Mouse (Mus musculus) liver, embryonic 13.5 days (tissue): Measurements from ENCODE around the gene Pam16. TPM values are rescaled to one million over a fixed set of nuclear protein-coding genes. Genes with fewer than 3 reads are reported as not detected.

ENCODE experiments used
- ATAC-seq: fragments of 200-750 bp; cut with Nextera tagmentation; 2 replicates; pipeline ENCODE4 v1.8.0; 2017; ENCODE audit warnings: low read depth, mild to moderate bottlenecking, moderate number of reproducible peaks, moderate library complexity
- DNase-seq: peaks from one replicate; pipeline ENCODE4 v3.0.0; 2022
- H3K27ac ChIP-seq: fragments of 300-500 bp; sonication (generic); 2 replicates; pipeline ENCODE4 v1.5.1; 2015; ENCODE audit warnings: moderate library complexity, mild to moderate bottlenecking, inconsistent platforms
- H3K27me3 ChIP-seq: fragments of 300-500 bp; sonication (generic); 2 replicates; pipeline ENCODE4 v1.6.1; 2015; ENCODE audit warnings: mild to moderate bottlenecking, inconsistent platforms
- H3K36me3 ChIP-seq: fragments of 300-500 bp; sonication (generic); 2 replicates; pipeline ENCODE4 v1.6.1; 2015; ENCODE audit warnings: mild to moderate bottlenecking, inconsistent platforms
- H3K4me1 ChIP-seq: fragments of 300-500 bp; sonication (generic); replicated peaks from 2 replicates; pipeline ENCODE4 v1.6.1; 2015; ENCODE audit warnings: inconsistent platforms
- H3K4me2 ChIP-seq: fragments of 300-500 bp; sonication (generic); 2 replicates; pipeline ENCODE4 v1.6.1; 2015; ENCODE audit warnings: inconsistent platforms, mild to moderate bottlenecking, moderate library complexity
- H3K4me3 ChIP-seq: fragments of 300-500 bp; sonication (generic); replicated peaks from 2 replicates; pipeline ENCODE4 v1.5.1; 2015; ENCODE audit warnings: mild to moderate bottlenecking, inconsistent platforms
- H3K9ac ChIP-seq: fragments of 300-500 bp; sonication (generic); 2 replicates; pipeline ENCODE4 v1.6.1; 2015; ENCODE audit warnings: mild to moderate bottlenecking, inconsistent platforms
- H3K9me3 ChIP-seq: fragments of 300-500 bp; sonication (generic); replicated peaks from 2 replicates; pipeline ENCODE4 v1.6.1; 2016; ENCODE audit warnings: inconsistent platforms
- WGBS: fragments of 180-500 bp; shearing (Covaris S2); methylation state at CpG from one replicate; pipeline ENCODE4 v1.1.7; 2015; ENCODE audit not compliant: insufficient replicate concordance; 5-methylcytosine and 5-hydroxymethylcytosine counted together
- polyA plus RNA-seq: library from polyadenylated mRNA; unstranded; fragments of >200 nt; fragmentation: Nextera tagmentation; extraction: Ambion mirVana; gene quantifications from 2 replicates; pipeline ENCODE4 v1.2.1, GENCODE M21; 2015

The Pam16 gene
- polyA plus RNA-seq, 1 experiment from 2014 or later, result 74.1 TPM

- Histone ChIP-seq H3K9ac (no peak overlapping the region), H3K27ac (no peak overlapping the region), H3K36me3 (peaks cover 27% of the 10 kb centered on the region), H3K4me1 (peaks cover 31% of the 10 kb centered on the region), H3K4me2 (no peak overlapping the region), H3K4me3 (no peak overlapping the region), H3K27me3 (no peaks in the 10 kb centered on the region), H3K9me3 (no peaks in the 10 kb centered on the region)
- no peak for DNase-seq
- WGBS, result 77% methylated on average over 4 of the region's 4 CpGs
- ATAC-seq, result no peak
These were observed 21.1 kb upstream of the Pam16 start for GRCm38 (mm10) chr16:4645867-4646266.

GRCm38 (mm10) chr16:4643670-4644419 lies 19.1 kb upstream of the Pam16 start:
- no peak overlapping the region for H3K4me3 ChIP-seq
- DNase-seq (no peak), ATAC-seq (no peak)
- no peaks in the 10 kb centered on the region for H3K9me3 ChIP-seq
- no peak overlapping the region for H3K4me2 ChIP-seq
- no peak overlapping the region; the same call in 1 of the 2 replicates for H3K27ac ChIP-seq
- peaks cover 50% of the 10 kb centered on the region for H3K4me1 ChIP-seq
- 74% methylated on average over 11 of the region's 11 CpGs for WGBS
- no peak overlapping the region for H3K9ac ChIP-seq
- no peaks in the 10 kb centered on the region for H3K27me3 ChIP-seq
- H3K36me3 ChIP-seq, result peaks cover 13% of the 10 kb centered on the region; the same call in 1 of the 2 replicates

GRCm38 (mm10) chr16:4642937-4643336 lies 18.1 kb upstream of the Pam16 start:
- no peak for DNase-seq
- Histone ChIP-seq H3K4me1 (peaks cover 51% of the 10 kb centered on the region), H3K9ac (0 out of 2 replicates have a peak overlapping the region, but pooled peaks have one; percentile 7), H3K27ac (peak overlapping the region; percentile 29; the same call in 1 of the 2 replicates), H3K4me2 (0 out of 2 replicates have a peak overlapping the region, but pooled peaks have one; percentile 95), H3K4me3 (no peak overlapping the region), H3K9me3 (no peaks in the 10 kb centered on the region), H3K27me3 (no peaks in the 10 kb centered on the region), H3K36me3 (peaks cover 6% of the 10 kb centered on the region; the same call in 1 of the 2 replicates)
- WGBS, result 89% methylated on average over 6 of the region's 6 CpGs
- no peak for ATAC-seq

GRCm38 (mm10) chr16:4642190-4642589 lies 17.4 kb upstream of the Pam16 start:
- no peaks in the 10 kb centered on the region for H3K9me3 ChIP-seq
- peak overlapping the region; percentile 95 for H3K4me2 ChIP-seq
- no peak for DNase-seq

GRCm38 (mm10) chr16:4641119-4641838 lies 16.5 kb upstream of the Pam16 start:
- H3K9me3 ChIP-seq, result no peaks in the 10 kb centered on the region
- no peaks in the 10 kb centered on the region for H3K27me3 ChIP-seq
- peaks cover 57% of the 10 kb centered on the region for H3K4me1 ChIP-seq

More at GRCm38 (mm10) chr16:4642190-4642589, 17.4 kb upstream of the Pam16 start:
- 62% methylated on average over 13 of the region's 13 CpGs for WGBS
- no peak; the same call in 1 of the 2 replicates for ATAC-seq
- Histone ChIP-seq H3K4me3 (no peak overlapping the region), H3K9ac (no peak overlapping the region), H3K27ac (peak overlapping the region; percentile 76; the same call in 1 of the 2 replicates), H3K27me3 (no peaks in the 10 kb centered on the region), H3K4me1 (peaks cover 53% of the 10 kb centered on the region), H3K36me3 (peaks cover 10% of the 10 kb centered on the region; the same call in 1 of the 2 replicates)

GRCm38 (mm10) chr16:4640267-4641005 lies 15.6 kb upstream of the Pam16 start:
- Histone ChIP-seq H3K4me2 (peak overlapping the region; percentile 95), H3K27ac (peak overlapping the region; percentile 76), H3K27me3 (no peaks in the 10 kb centered on the region), H3K36me3 (peaks cover 11% of the 10 kb centered on the region; the same call in 1 of the 2 replicates), H3K9ac (peak overlapping the region; percentile 76), H3K4me1 (peaks cover 61% of the 10 kb centered on the region), H3K9me3 (no peaks in the 10 kb centered on the region), H3K4me3 (peak overlapping the region; percentile 66)
- DNase-seq (no peak), ATAC-seq (peak; percentile 19)
- WGBS, result 11% methylated on average over 17 of the region's 17 CpGs

More at GRCm38 (mm10) chr16:4641119-4641838, 16.5 kb upstream of the Pam16 start:
- Histone ChIP-seq H3K4me3 (peak overlapping the region; percentile 66), H3K9ac (no peak overlapping the region), H3K4me2 (peak overlapping the region; percentile 95), H3K36me3 (peaks cover 11% of the 10 kb centered on the region; the same call in 1 of the 2 replicates), H3K27ac (peak overlapping the region; percentile 76)
- no peak for DNase-seq
- 54% methylated on average over 3 of the region's 3 CpGs for WGBS
- ATAC-seq, result 0 out of 2 replicates have a peak, but pooled peaks have one; percentile 5

GRCm38 (mm10) chr16:4639831-4640237 lies 15.0 kb upstream of the Pam16 start, which contains the start of the genes Vasn and Dnaja3:
Vasn (plus strand) TSS chr16:4639941.
Dnaja3 (plus strand) TSS chr16:4639989.
- Histone ChIP-seq H3K9me3 (no peaks in the 10 kb centered on the region), H3K9ac (peak within 1 kb of the TSS; percentile 76), H3K4me2 (peak within 1 kb of the TSS; percentile 95), H3K36me3 (peaks cover 11% of the 10 kb centered on the region; the same call in 1 of the 2 replicates), H3K4me3 (peak within 1 kb of the TSS; percentile 66), H3K4me1 (peaks cover 61% of the 10 kb centered on the region), H3K27me3 (no peaks in the 10 kb centered on the region), H3K27ac (peak within 1 kb of the TSS; percentile 76)
- DNase-seq, result peak; percentile 88
- peak; percentile 94 for ATAC-seq
- WGBS, result 2% methylated on average over 22 of the region's 22 CpGs

GRCm38 (mm10) chr16:4638891-4639390 lies 14.2 kb upstream of the Pam16 start:
- WGBS, result 63% methylated on average over 3 of the region's 3 CpGs
- Histone ChIP-seq H3K9ac (no peak overlapping the region), H3K4me1 (peaks cover 61% of the 10 kb centered on the region), H3K27ac (no peak overlapping the region), H3K4me2 (no peak overlapping the region), H3K4me3 (no peak overlapping the region), H3K9me3 (no peaks in the 10 kb centered on the region), H3K27me3 (no peaks in the 10 kb centered on the region), H3K36me3 (peaks cover 15% of the 10 kb centered on the region)
- ATAC-seq, result no peak
- no peak for DNase-seq

- Histone ChIP-seq H3K4me2 (no peak overlapping the region), H3K27ac (no peak overlapping the region), H3K27me3 (no peaks in the 10 kb centered on the region), H3K36me3 (peaks cover 19% of the 10 kb centered on the region), H3K4me3 (no peak overlapping the region), H3K4me1 (peaks cover 35% of the 10 kb centered on the region), H3K9me3 (no peaks in the 10 kb centered on the region), H3K9ac (no peak overlapping the region)
- DNase-seq, result no peak
- no peak for ATAC-seq
- WGBS, result 82% methylated on average over 4 of the region's 4 CpGs
These were observed 11.0 kb upstream of the Pam16 start for GRCm38 (mm10) chr16:4635760-4636159.

- no peak overlapping the region for H3K4me2 ChIP-seq
- H3K4me3 ChIP-seq, result no peak overlapping the region
- H3K9ac ChIP-seq, result no peak overlapping the region
- DNase-seq (no peak), ATAC-seq (no peak)
- peaks cover 25% of the 10 kb centered on the region for H3K4me1 ChIP-seq
- H3K36me3 ChIP-seq, result peaks cover 19% of the 10 kb centered on the region
- no peak overlapping the region for H3K27ac ChIP-seq
- 76% methylated on average over 9 of the region's 9 CpGs for WGBS
- H3K27me3 ChIP-seq, result no peaks in the 10 kb centered on the region
- H3K9me3 ChIP-seq, result no peaks in the 10 kb centered on the region
These were observed 9.9 kb upstream of the Pam16 start for GRCm38 (mm10) chr16:4634681-4635080.
